Mouse (Mus musculus): ENCODE measurements around the gene Pctp. TPM values are rescaled to one million over a fixed set of nuclear protein-coding genes. Genes with fewer than 3 reads are reported as not detected.

Gene Pctp
- polyA plus RNA-seq, 1 experiment = 2.3 TPM

DNA sequence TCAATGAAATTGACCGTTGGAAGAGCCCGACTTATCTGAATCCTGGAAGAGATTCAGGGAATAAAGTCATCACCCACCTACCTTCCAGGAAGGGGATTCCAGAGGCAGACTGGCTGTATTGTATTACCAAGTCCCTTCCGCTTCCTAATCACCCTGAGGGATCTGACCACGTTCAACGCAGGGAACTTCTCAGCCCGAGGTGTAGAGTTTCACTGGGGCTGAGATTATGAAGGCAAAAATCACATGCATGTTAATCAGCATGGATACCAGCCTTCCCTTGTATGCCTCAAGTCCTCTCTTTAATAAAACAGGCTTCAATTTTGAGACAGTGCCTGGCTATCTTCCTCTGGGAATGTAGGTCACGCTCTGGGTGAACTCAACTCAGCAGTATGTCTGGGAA, 12.6 kb upstream of the Pctp start:
- Histone ChIP-seq H3K9me3 (no peaks in the 10 kb centered on the region), H3K27me3 (replicated peaks) (peaks cover 13% of the 10 kb centered on the region), H3K36me3 (replicated peaks; ENCODE audit: low read length) (no peaks in the 10 kb centered on the region), H3K4me3 (replicated peaks) (no peak overlapping the region), H3K4me1 (no peaks in the 10 kb centered on the region)
- no peak for TF ChIP-seq GATA1 (IDR thresholded peaks at IDR 0.05; ENCODE audit: borderline replicate concordance, low read length)
- TF ChIP-seq FLI1 (IDR thresholded peaks at IDR 0.05; ENCODE audit: low read length) = no peak

DNA sequence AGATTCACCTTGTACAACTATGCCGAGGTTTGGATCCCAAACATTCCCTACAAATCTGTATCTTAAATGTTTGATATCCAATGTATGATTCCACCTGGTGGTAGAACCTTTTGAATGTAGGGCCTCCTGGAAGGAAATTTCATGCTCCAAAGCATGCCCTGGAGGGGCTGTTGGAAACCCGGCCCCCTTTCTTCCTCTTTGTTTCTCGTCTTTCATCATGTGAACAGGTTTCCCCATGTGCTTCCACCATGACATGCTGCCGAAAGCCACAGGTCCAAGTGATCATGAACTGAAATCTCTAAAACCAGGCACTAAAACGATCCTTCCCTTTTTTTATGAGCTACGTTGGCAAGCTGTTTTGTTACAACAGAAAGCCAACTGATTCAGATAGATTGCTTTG, 11.0 kb upstream of the Pctp start:
- H3K36me3 ChIP-seq (replicated peaks; ENCODE audit: low read length) = no peaks in the 10 kb centered on the region
- no peak overlapping the region for H3K4me3 ChIP-seq (replicated peaks)
- H3K9me3 ChIP-seq = no peaks in the 10 kb centered on the region
- no peaks in the 10 kb centered on the region for H3K4me1 ChIP-seq
- TF ChIP-seq FLI1 (IDR thresholded peaks at IDR 0.05; ENCODE audit: low read length) = no peak
- TF ChIP-seq GATA1 (IDR thresholded peaks at IDR 0.05; ENCODE audit: borderline replicate concordance, low read length) = no peak
- peaks cover 12% of the 10 kb centered on the region for H3K27me3 ChIP-seq (replicated peaks)

DNA sequence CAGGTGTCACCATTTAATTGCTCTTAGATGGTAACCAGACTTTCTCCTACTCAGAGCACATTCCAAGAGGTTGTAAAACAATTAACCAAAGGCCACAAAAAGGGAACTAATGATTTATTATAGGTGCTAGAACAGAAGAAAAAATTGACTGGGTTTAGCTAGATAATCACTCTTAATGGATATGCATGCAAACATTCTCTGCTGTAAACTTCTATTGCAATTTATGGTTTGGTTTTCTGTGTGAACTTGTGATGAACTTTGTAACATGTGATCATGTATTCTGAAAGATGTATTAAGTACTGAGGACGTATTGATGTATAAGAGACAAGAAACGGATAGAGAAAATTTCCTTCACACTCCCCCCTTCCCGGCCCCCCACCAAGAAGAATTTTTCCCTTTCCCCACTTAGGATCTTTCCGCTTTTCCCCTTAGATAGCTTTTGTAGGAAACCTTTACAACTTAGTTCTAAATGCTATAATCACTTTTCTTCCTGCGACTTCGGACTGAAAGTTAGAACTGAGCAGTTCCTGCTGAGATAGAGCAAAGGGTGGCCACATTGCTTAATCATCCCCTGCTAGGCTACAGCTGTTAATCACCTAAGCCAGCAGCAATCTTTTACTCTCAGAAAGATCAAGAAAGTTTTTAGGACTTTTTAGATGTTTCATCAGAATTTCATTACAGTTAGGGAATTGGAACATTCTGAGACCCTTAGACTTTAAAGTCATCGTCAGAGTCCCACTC, 5.3 kb upstream of the Pctp start:
- no peak for TF ChIP-seq FLI1 (IDR thresholded peaks at IDR 0.05; ENCODE audit: low read length)
- no peak for TF ChIP-seq GATA1 (IDR thresholded peaks at IDR 0.05; ENCODE audit: borderline replicate concordance, low read length)
- Histone ChIP-seq H3K9me3 (no peaks in the 10 kb centered on the region), H3K36me3 (replicated peaks; ENCODE audit: low read length) (no peaks in the 10 kb centered on the region), H3K27me3 (replicated peaks) (peaks cover 1% of the 10 kb centered on the region), H3K4me3 (replicated peaks) (no peak overlapping the region), H3K4me1 (no peaks in the 10 kb centered on the region)

DNA sequence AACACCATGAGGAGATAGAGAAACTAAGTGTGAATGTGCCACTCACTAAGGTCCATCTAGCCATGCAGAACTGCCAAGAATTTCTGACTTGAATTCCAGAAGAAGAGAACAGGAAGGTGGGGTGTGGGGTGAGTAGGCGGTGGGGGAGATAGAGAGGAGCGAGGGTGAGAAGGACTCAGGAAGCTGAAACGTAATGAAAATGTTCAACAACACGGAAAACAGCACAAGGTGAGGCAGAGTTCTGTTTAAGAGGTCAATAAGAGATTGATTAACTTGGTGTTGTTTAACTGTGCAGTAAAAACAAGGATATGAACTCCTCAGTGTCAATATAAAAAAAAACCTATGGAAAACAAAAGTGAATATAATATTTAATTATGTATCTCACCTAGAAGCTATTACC, 3.4 kb upstream of the Pctp start:
- Histone ChIP-seq H3K4me3 (replicated peaks) (no peak overlapping the region), H3K36me3 (replicated peaks; ENCODE audit: low read length) (no peaks in the 10 kb centered on the region), H3K9me3 (no peaks in the 10 kb centered on the region), H3K4me1 (peaks cover 14% of the 10 kb centered on the region), H3K27me3 (replicated peaks) (no peaks in the 10 kb centered on the region)
- no peak for TF ChIP-seq GATA1 (IDR thresholded peaks at IDR 0.05; ENCODE audit: borderline replicate concordance, low read length)
- TF ChIP-seq FLI1 (IDR thresholded peaks at IDR 0.05; ENCODE audit: low read length) = no peak

DNA sequence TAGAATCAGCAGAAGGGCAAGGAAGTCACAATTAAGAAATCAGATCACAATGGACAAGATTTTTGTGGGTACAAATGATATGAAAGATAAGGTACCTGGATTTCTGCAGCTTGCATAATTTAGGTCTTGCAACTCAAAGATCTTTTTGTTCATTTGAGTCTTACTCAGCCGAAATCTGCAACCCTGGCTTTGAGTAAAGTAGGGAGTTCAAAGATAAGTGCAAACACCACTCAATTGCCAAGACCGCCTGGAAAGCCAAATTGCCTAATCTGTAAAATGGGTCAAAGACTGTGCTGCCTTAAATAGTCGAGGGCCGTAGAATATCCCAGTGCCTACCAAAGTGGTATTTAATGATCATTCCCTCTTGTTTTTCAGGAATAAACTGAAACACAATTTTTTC, 692 bp upstream of the Pctp start:
- H3K9me3 ChIP-seq = no peaks in the 10 kb centered on the region
- TF ChIP-seq FLI1 (IDR thresholded peaks at IDR 0.05; ENCODE audit: low read length) (no peak), GATA1 (IDR thresholded peaks at IDR 0.05; ENCODE audit: borderline replicate concordance, low read length) (no peak)
- no peak overlapping the region for H3K4me3 ChIP-seq (replicated peaks)
- H3K36me3 ChIP-seq (replicated peaks; ENCODE audit: low read length) = peaks cover 20% of the 10 kb centered on the region
- no peaks in the 10 kb centered on the region for H3K27me3 ChIP-seq (replicated peaks)
- H3K4me1 ChIP-seq = peaks cover 20% of the 10 kb centered on the region

DNA sequence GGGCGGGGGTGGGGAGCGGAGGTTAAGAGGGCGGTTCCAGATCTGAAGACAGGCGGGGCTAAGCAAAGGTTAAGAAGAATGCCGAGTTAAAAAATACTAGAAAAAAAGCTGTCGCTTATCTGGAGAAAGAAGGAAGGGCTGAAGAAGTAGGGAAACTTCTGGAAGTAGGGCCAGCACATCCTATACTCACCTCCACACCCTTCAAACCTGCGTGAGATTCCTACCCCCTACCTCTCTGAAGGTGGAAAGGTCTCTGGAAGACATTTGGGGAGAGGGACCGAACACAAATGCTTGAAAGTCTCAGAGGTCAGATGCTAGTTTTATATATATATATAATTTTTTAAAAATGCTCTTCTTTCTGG, 274 bp upstream of the Pctp start:
- H3K36me3 ChIP-seq (replicated peaks; ENCODE audit: low read length) = peaks cover 20% of the 10 kb centered on the region
- no peak for TF ChIP-seq FLI1 (IDR thresholded peaks at IDR 0.05; ENCODE audit: low read length)
- TF ChIP-seq GATA1 (IDR thresholded peaks at IDR 0.05; ENCODE audit: borderline replicate concordance, low read length) = no peak
- H3K4me3 ChIP-seq (replicated peaks) = peak overlapping the region; percentile 93
- H3K27me3 ChIP-seq (replicated peaks) = no peaks in the 10 kb centered on the region
- H3K4me1 ChIP-seq = peaks cover 20% of the 10 kb centered on the region
- no peaks in the 10 kb centered on the region for H3K9me3 ChIP-seq

DNA sequence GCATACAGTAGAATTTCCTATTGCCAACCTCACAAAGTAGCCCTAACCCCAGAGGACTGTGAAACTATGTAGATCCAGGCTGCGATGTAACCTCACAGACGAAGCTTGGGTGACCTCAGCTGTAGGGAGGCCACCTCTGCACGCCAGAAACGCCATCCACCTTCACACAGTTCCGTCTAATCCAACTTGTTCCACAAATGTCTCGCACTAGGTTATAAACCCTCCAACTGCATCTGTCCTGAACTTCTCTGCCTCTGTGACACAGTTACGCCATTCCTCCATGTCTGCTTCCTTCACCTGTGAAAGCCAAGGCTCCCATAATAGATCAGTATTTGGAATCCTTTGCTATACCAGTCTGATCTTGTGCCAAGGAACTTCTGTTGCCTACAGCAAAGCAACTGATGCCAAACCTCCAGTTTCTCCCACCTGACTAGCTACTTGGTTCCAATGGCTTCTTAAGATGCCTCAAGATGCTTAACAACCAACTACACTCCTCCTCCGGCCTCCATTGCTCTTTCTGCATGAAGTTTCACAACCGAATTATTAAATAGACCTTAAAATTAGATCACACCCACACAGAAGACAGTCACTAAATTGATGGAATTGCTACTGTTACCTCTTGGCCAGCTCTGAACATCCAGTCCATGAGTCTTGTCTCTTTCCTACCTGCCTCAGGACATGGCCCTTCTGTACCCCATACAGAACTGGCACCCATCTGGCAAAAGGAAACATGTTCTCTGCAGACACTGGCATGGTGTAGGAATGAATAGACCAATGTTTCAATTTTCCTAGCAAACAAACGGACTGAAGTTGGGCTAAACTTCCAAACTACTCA, 1.1 kb downstream of the Pctp start:
- H3K4me3 ChIP-seq (replicated peaks) = peak overlapping the region; percentile 93
- H3K36me3 ChIP-seq (replicated peaks; ENCODE audit: low read length) = peaks cover 29% of the 10 kb centered on the region
- peaks cover 20% of the 10 kb centered on the region for H3K4me1 ChIP-seq
- no peaks in the 10 kb centered on the region for H3K9me3 ChIP-seq
- no peaks in the 10 kb centered on the region for H3K27me3 ChIP-seq (replicated peaks)
- TF ChIP-seq FLI1 (IDR thresholded peaks at IDR 0.05; ENCODE audit: low read length) (no peak), GATA1 (IDR thresholded peaks at IDR 0.05; ENCODE audit: borderline replicate concordance, low read length) (no peak)

DNA sequence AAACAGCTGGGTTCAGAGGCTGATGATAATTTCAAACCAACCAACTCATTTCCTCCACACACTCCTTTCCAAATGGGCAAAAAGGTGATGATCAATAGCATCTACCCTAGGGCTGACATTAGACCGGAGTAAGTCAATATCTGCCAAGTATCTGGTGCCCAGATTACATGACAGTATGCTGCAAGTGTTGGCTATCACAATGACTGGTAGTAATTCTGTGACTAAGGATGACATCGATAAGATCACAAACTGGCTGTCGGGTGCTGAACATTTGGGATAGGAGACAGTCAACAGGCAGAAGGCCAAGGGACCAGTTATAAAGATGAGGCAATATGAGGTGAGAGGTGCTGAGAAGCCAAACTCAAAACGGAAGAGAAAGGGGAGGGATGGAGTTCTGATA, 2.0 kb downstream of the Pctp start:
- Histone ChIP-seq H3K36me3 (replicated peaks; ENCODE audit: low read length) (peaks cover 29% of the 10 kb centered on the region), H3K27me3 (replicated peaks) (no peaks in the 10 kb centered on the region), H3K4me1 (peaks cover 20% of the 10 kb centered on the region), H3K9me3 (no peaks in the 10 kb centered on the region), H3K4me3 (replicated peaks) (no peak overlapping the region)
- no peak for TF ChIP-seq GATA1 (IDR thresholded peaks at IDR 0.05; ENCODE audit: borderline replicate concordance, low read length)
- TF ChIP-seq FLI1 (IDR thresholded peaks at IDR 0.05; ENCODE audit: low read length) = no peak

DNA sequence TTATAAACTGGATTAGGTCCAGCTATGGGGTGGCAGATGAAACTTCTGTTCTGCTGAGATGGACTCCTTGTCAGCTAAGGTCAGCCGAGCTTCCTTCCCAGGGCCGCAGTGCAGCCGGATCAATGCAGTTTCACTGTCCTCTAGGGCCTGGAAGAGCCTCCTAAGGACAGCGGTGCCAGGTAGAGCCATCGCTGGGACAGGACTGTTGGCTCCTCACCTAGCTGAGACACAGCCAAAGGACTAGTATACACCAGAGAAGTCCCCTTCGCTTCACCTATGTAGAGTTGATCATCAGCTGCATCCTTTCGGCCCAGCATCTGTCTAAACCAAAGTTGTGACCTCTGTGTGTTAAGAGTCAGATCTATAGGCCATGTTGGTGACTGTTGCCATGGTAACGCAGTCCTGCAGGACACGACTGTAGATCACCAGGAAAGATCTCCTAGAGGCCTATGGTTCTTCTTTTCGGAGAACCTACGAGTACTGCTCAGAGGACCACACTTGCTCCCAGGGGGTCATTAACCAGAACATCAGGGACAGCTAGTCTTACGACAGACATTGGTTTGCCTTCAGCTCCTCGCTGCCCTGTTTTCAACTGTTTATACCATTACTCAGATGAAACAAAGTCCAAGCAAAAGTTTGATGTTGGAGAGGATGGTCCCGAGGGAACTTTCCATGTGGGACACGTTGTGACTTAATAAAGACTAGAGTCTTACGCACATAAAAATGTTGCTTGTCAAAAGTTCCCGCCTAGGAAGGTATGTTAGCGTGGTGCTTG, 3.5 kb downstream of the Pctp start:
- Histone ChIP-seq H3K4me3 (replicated peaks) (no peak overlapping the region), H3K9me3 (no peaks in the 10 kb centered on the region), H3K4me1 (peaks cover 20% of the 10 kb centered on the region), H3K27me3 (replicated peaks) (no peaks in the 10 kb centered on the region), H3K36me3 (replicated peaks; ENCODE audit: low read length) (peaks cover 29% of the 10 kb centered on the region)
- TF ChIP-seq FLI1 (IDR thresholded peaks at IDR 0.05; ENCODE audit: low read length) (no peak), GATA1 (IDR thresholded peaks at IDR 0.05; ENCODE audit: borderline replicate concordance, low read length) (no peak)

All from megakaryocyte, embryonic 14.5 days (primary cell).